Mouse (Mus musculus): Measurements from ENCODE around the gene Tfcp2l1. TPM values are rescaled to one million over a fixed set of nuclear protein-coding genes. Genes with fewer than 3 reads are reported as not detected.
"Not testable (repeated sequence)": the region's sequence is repeated elsewhere in the genome, so short reads cannot be mapped to it uniquely, and the experiment has no call there.

Tfcp2l1 gene
- total RNA-seq (2021) = under 1 TPM; 0.33 to 0.44 TPM

GRCm38 (mm10) chr1:118627781-118628464 lies at the start of gene Tfcp2l1:
Gene Tfcp2l1 (plus strand): TSS chr1:118627945.
- DNase-seq = peak; percentile 65 to 69
- intact Hi-C loops (cut with DNase I) = loop anchor here (5.0 kb wide), 1 partner anchor 129 kb away; no protein-coding TSS in a partner anchor

- no peak for DNase-seq
- intact Hi-C loops (cut with DNase I) = no loop called here
Measured at GRCm38 (mm10) chr1:118580174-118580702, 47.5 kb upstream of the Tfcp2l1 start.

GRCm38 (mm10) chr1:118581179-118581578 lies 46.6 kb upstream of the Tfcp2l1 start:
- DNase-seq = no peak
- intact Hi-C loops (cut with DNase I) = no loop called here

GRCm38 (mm10) chr1:118589721-118590120 lies 38.0 kb upstream of the Tfcp2l1 start:
- DNase-seq = no peak
- intact Hi-C loops (cut with DNase I) = no loop called here

- peak in 1 of 2 experiments; percentile 32 for DNase-seq
Measured at GRCm38 (mm10) chr1:118592933-118593332, 34.8 kb upstream of the Tfcp2l1 start.

GRCm38 (mm10) chr1:118595395-118595794 lies 32.4 kb upstream of the Tfcp2l1 start:
- no peak for DNase-seq
- intact Hi-C loops (cut with DNase I) = no loop called here

More at GRCm38 (mm10) chr1:118592933-118593332, 34.8 kb upstream of the Tfcp2l1 start:
- intact Hi-C loops (cut with DNase I) = no loop called here

- intact Hi-C loops (cut with DNase I) = no loop called here
- no peak for DNase-seq
Measured at GRCm38 (mm10) chr1:118597475-118598213, 30.1 kb upstream of the Tfcp2l1 start.

GRCm38 (mm10) chr1:118598339-118598738 lies 29.4 kb upstream of the Tfcp2l1 start:
- DNase-seq = no peak
- intact Hi-C loops (cut with DNase I) = no loop called here

- DNase-seq = no peak
- intact Hi-C loops (cut with DNase I) = no loop called here
Measured at GRCm38 (mm10) chr1:118613631-118614183, 14.0 kb upstream of the Tfcp2l1 start.

GRCm38 (mm10) chr1:118621055-118621454 lies 6.7 kb upstream of the Tfcp2l1 start:
- DNase-seq; intact Hi-C loops (cut with DNase I): not testable (repeated sequence)

- intact Hi-C loops (cut with DNase I) = no loop called here
- DNase-seq = no peak
Measured at GRCm38 (mm10) chr1:118622857-118623256, 4.9 kb upstream of the Tfcp2l1 start.

- DNase-seq = no peak
- intact Hi-C loops (cut with DNase I) = loop anchor here (5.0 kb wide), 1 partner anchor 132 kb away; no protein-coding TSS in a partner anchor
Measured at GRCm38 (mm10) chr1:118625461-118625860, 2.3 kb upstream of the Tfcp2l1 start.

GRCm38 (mm10) chr1:118625921-118626320 lies 1.8 kb upstream of the Tfcp2l1 start:
- DNase-seq = no peak
- intact Hi-C loops (cut with DNase I) = loop anchor here (5.0 kb wide), 1 partner anchor 131 kb away; no protein-coding TSS in a partner anchor

GRCm38 (mm10) chr1:118626452-118626851 lies 1.3 kb upstream of the Tfcp2l1 start:
- DNase-seq = no peak
- intact Hi-C loops (cut with DNase I) = loop anchor here (5.0 kb wide), 1 partner anchor 131 kb away; no protein-coding TSS in a partner anchor

GRCm38 (mm10) chr1:118633415-118633980 lies 5.8 kb downstream of the Tfcp2l1 start:
- no peak for DNase-seq
- intact Hi-C loops (cut with DNase I) = no loop called here

GRCm38 (mm10) chr1:118642296-118642999 lies 14.7 kb downstream of the Tfcp2l1 start:
- intact Hi-C loops (cut with DNase I) = no loop called here
- DNase-seq = no peak

GRCm38 (mm10) chr1:118643138-118643979 lies 15.6 kb downstream of the Tfcp2l1 start:
- no peak for DNase-seq
- intact Hi-C loops (cut with DNase I) = no loop called here

- no peak for DNase-seq
- intact Hi-C loops (cut with DNase I) = no loop called here
Measured at GRCm38 (mm10) chr1:118645701-118646100, 18.0 kb downstream of the Tfcp2l1 start.

- intact Hi-C loops (cut with DNase I) = no loop called here
- no peak for DNase-seq
Measured at GRCm38 (mm10) chr1:118648015-118648414, 20.3 kb downstream of the Tfcp2l1 start.
